Mouse (Mus musculus) myocyte (in vitro differentiated cells): Measurements from ENCODE around the gene Melk.

Experiments used
- CEBPB ChIP-seq: IDR thresholded peaks from 2 replicates; pipeline ENCODE4 v1.6.1; 2011; ENCODE audit warnings: mild to moderate bottlenecking, moderate library complexity; ENCODE audit not compliant: poor library complexity, insufficient read depth, severe bottlenecking
- POLR2A ChIP-seq: IDR thresholded peaks from one replicate; pipeline ENCODE4 v1.6.1; 2011; ENCODE audit warnings: low read depth, mild to moderate bottlenecking, control low read depth, moderate library complexity; ENCODE audit not compliant: insufficient read length
- USF1 ChIP-seq: IDR thresholded peaks from one replicate; pipeline ENCODE4 v1.6.1; 2011; ENCODE audit warnings: low read depth, mild to moderate bottlenecking, control low read depth, moderate library complexity

DNA sequence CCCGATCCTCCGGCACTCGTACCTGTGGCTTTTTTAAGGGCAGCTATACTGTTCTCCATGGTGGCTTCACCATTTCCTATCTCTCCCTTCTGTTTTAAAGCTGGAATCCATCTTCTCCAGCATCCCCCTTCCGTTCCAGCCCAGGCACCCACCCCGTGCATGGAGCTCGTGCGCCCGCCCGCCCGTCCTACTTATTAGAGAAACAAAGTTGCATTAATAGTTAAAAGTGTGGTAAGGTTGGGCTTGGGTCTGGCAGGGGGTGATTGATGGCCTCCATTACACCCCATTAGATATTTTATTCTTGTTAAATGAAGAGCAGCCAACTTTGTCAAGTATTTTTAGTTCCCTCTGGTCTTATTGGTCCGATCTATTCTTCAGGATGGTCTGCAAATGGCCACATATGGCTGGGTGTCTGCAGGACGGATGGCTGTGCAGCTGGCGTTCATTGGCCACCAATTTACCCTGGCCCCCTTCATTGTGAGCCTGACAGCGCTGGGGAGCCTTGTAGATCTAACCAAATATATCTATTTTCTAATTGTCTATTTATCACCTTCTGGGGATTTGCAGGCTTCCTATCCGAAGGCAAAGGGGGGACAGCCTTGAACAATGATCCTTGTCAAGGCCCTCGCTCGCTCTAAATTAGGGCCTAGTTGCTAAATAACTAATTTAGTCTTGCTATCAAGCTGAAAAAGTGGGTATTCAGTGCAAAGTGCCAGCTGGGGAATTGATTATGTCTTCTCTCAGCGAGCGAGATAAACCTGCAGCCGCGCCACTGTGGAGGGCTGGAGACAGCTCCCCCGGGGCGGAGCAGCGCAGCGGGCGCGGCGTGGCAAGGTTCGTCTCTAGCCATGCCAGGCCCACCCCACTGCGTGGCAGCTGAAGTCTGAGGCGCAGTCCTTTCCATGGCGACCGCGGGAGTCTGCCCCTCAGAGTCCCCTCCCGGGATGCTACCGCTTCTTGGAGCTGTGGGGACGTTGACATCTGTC lies 91.8 kb downstream of the Melk start:
- TF ChIP-seq POLR2A (no peak), USF1 (no peak), CEBPB (no peak)
